Mouse (Mus musculus) hindbrain, embryonic 12.5 days (tissue): ENCODE measurements around the gene Idh2. TPM values are rescaled to one million over a fixed set of nuclear protein-coding genes. Genes with fewer than 3 reads are reported as not detected.
"Not testable (repeated sequence)": the region's sequence is repeated elsewhere in the genome, so short reads cannot be mapped to it uniquely, and the experiment has no call there.

Source experiments
- ATAC-seq: fragments of 200-750 bp; cut with Nextera tagmentation; 2 replicates; pipeline ENCODE4 v1.8.0; 2017; ENCODE audit warnings: moderate TSS enrichment; ENCODE audit not compliant: low FRiP score
- H3K27ac ChIP-seq: fragments of 300-500 bp; sonication (generic); 2 replicates; pipeline ENCODE4 v1.5.1; 2016; ENCODE audit warnings: mild to moderate bottlenecking
- H3K27me3 ChIP-seq: fragments of 300-500 bp; sonication (generic); 2 replicates; pipeline ENCODE4 v1.6.1; 2016; ENCODE audit warnings: mild to moderate bottlenecking
- H3K36me3 ChIP-seq: fragments of 300-500 bp; sonication (generic); 2 replicates; pipeline ENCODE4 v1.6.1; 2016; ENCODE audit warnings: mild to moderate bottlenecking
- H3K4me1 ChIP-seq: fragments of 300-500 bp; sonication (generic); 2 replicates; pipeline ENCODE4 v1.6.1; 2016
- H3K4me2 ChIP-seq: fragments of 300-500 bp; sonication (generic); replicated peaks from 2 replicates; pipeline ENCODE4 v1.6.1; 2016; ENCODE audit warnings: mild to moderate bottlenecking
- H3K4me3 ChIP-seq: fragments of 300-500 bp; sonication (generic); 2 replicates; pipeline ENCODE4 v1.5.1; 2016; ENCODE audit warnings: mild to moderate bottlenecking
- H3K9ac ChIP-seq: fragments of 300-500 bp; sonication (generic); 2 replicates; pipeline ENCODE4 v1.6.1; 2016; ENCODE audit warnings: mild to moderate bottlenecking, moderate library complexity
- H3K9me3 ChIP-seq: fragments of 300-500 bp; sonication (generic); replicated peaks from 2 replicates; pipeline ENCODE4 v1.6.1; 2016; ENCODE audit warnings: mild to moderate bottlenecking
- WGBS: fragments of 180-500 bp; shearing (Covaris S2); methylation state at CpG from one replicate; pipeline ENCODE4 v1.1.7; 2016; 5-methylcytosine and 5-hydroxymethylcytosine counted together
- polyA plus RNA-seq: library from polyadenylated mRNA; unstranded; fragments of >200 nt; fragmentation: Nextera tagmentation; extraction: Ambion mirVana; gene quantifications from 2 replicates; pipeline ENCODE4 v1.2.1, GENCODE M21; 2016

Gene Idh2
- polyA plus RNA-seq, 1 experiment from 2014 or later = 326 TPM

- Histone ChIP-seq H3K9ac (no peak overlapping the region), H3K9me3 (0 out of 2 replicates have a peak, but pooled peaks cover 15% of the 10 kb centered on the region), H3K4me2 (no peak overlapping the region; the same call in 1 of the 2 replicates), H3K4me3 (no peak overlapping the region), H3K4me1 (peaks cover 13% of the 10 kb centered on the region), H3K27me3 (no peaks in the 10 kb centered on the region; the same call in 1 of the 2 replicates), H3K36me3 (no peaks in the 10 kb centered on the region), H3K27ac (no peak overlapping the region)
- ATAC-seq = peak; percentile 78
- 18% methylated on average over 9 of the region's 9 CpGs for WGBS
Measured at GRCm38 (mm10) chr7:80140815-80141214, 25.6 kb upstream of the Idh2 start.

GRCm38 (mm10) chr7:80138375-80138774 lies 23.2 kb upstream of the Idh2 start:
- no peaks in the 10 kb centered on the region; the same call in 1 of the 2 replicates for H3K27me3 ChIP-seq
- 73% methylated on average over 1 of the region's 1 CpGs for WGBS
- H3K4me2 ChIP-seq = no peak overlapping the region
- ATAC-seq = no peak
- H3K9me3 ChIP-seq = 0 out of 2 replicates have a peak, but pooled peaks cover 15% of the 10 kb centered on the region
- no peaks in the 10 kb centered on the region for H3K36me3 ChIP-seq
- H3K4me3 ChIP-seq = no peak overlapping the region
- no peak overlapping the region for H3K27ac ChIP-seq
- H3K4me1 ChIP-seq = peaks cover 8% of the 10 kb centered on the region
- H3K9ac ChIP-seq = no peak overlapping the region

GRCm38 (mm10) chr7:80135173-80135532 lies 20.0 kb upstream of the Idh2 start:
- 100% methylated on average over 1 of the region's 1 CpGs for WGBS
- Histone ChIP-seq H3K27me3 (no peaks in the 10 kb centered on the region; the same call in 1 of the 2 replicates), H3K36me3 (no peaks in the 10 kb centered on the region), H3K9ac (no peak overlapping the region), H3K9me3 (0 out of 2 replicates have a peak, but pooled peaks cover 15% of the 10 kb centered on the region), H3K4me3 (no peak overlapping the region), H3K4me2 (no peak overlapping the region), H3K27ac (no peak overlapping the region), H3K4me1 (no peaks in the 10 kb centered on the region)
- no peak for ATAC-seq

- no peaks in the 10 kb centered on the region; the same call in 1 of the 2 replicates for H3K27me3 ChIP-seq
- H3K4me1 ChIP-seq = no peaks in the 10 kb centered on the region
- 48% methylated on average over 8 of the region's 8 CpGs for WGBS
- H3K4me3 ChIP-seq = no peak overlapping the region
- ATAC-seq = no peak
- H3K9ac ChIP-seq = no peak overlapping the region
- H3K9me3 ChIP-seq = 0 out of 2 replicates have a peak, but pooled peaks cover 15% of the 10 kb centered on the region
- H3K27ac ChIP-seq = no peak overlapping the region
- no peak overlapping the region for H3K4me2 ChIP-seq
- H3K36me3 ChIP-seq = no peaks in the 10 kb centered on the region
Measured at GRCm38 (mm10) chr7:80134454-80135172, 19.4 kb upstream of the Idh2 start.

GRCm38 (mm10) chr7:80132541-80132940 lies 17.3 kb upstream of the Idh2 start:
- no peak overlapping the region for H3K27ac ChIP-seq
- WGBS = 53% methylated on average over 9 of the region's 9 CpGs
- H3K36me3 ChIP-seq = no peaks in the 10 kb centered on the region
- no peak for ATAC-seq
- no peak overlapping the region for H3K4me2 ChIP-seq
- H3K27me3 ChIP-seq = no peaks in the 10 kb centered on the region; the same call in 1 of the 2 replicates
- H3K4me3 ChIP-seq = no peak overlapping the region
- no peaks in the 10 kb centered on the region for H3K4me1 ChIP-seq
- 0 out of 2 replicates have a peak, but pooled peaks cover 13% of the 10 kb centered on the region for H3K9me3 ChIP-seq
- no peak overlapping the region for H3K9ac ChIP-seq

- ATAC-seq, H3K9me3 ChIP-seq, H3K36me3 ChIP-seq, H3K4me1 ChIP-seq, H3K27ac ChIP-seq, H3K4me3 ChIP-seq, H3K27me3 ChIP-seq, H3K9ac ChIP-seq, H3K4me2 ChIP-seq: not testable (repeated sequence)
- WGBS = 74% methylated on average over 7 of the region's 7 CpGs
Measured at GRCm38 (mm10) chr7:80131315-80131714, 16.1 kb upstream of the Idh2 start.

- Histone ChIP-seq H3K9me3 (no peaks in the 10 kb centered on the region), H3K4me2 (no peak overlapping the region), H3K9ac (no peak overlapping the region), H3K27ac (no peak overlapping the region), H3K4me3 (no peak overlapping the region), H3K4me1 (no peaks in the 10 kb centered on the region), H3K27me3 (no peaks in the 10 kb centered on the region), H3K36me3 (no peaks in the 10 kb centered on the region)
- 37% methylated on average over 12 of the region's 12 CpGs for WGBS
- ATAC-seq = no peak
Measured at GRCm38 (mm10) chr7:80130344-80131055, 15.3 kb upstream of the Idh2 start.

GRCm38 (mm10) chr7:80129278-80129677 lies 14.1 kb upstream of the Idh2 start:
- Histone ChIP-seq H3K27ac (no peak overlapping the region), H3K9me3 (no peaks in the 10 kb centered on the region), H3K4me3 (no peak overlapping the region), H3K27me3 (no peaks in the 10 kb centered on the region), H3K36me3 (no peaks in the 10 kb centered on the region), H3K4me1 (no peaks in the 10 kb centered on the region), H3K9ac (no peak overlapping the region), H3K4me2 (no peak overlapping the region)
- 76% methylated on average over 4 of the region's 4 CpGs for WGBS
- no peak for ATAC-seq

GRCm38 (mm10) chr7:80123672-80124071 lies 8.5 kb upstream of the Idh2 start:
- Histone ChIP-seq H3K27me3 (no peaks in the 10 kb centered on the region), H3K9ac (no peak overlapping the region), H3K27ac (no peak overlapping the region), H3K4me1 (no peaks in the 10 kb centered on the region), H3K9me3 (no peaks in the 10 kb centered on the region), H3K4me3 (no peak overlapping the region), H3K36me3 (no peaks in the 10 kb centered on the region), H3K4me2 (no peak overlapping the region)
- 83% methylated on average over 2 of the region's 2 CpGs for WGBS
- ATAC-seq = no peak

- H3K36me3 ChIP-seq = no peaks in the 10 kb centered on the region
- H3K4me2 ChIP-seq = no peak overlapping the region
- no peaks in the 10 kb centered on the region for H3K27me3 ChIP-seq
- H3K9me3 ChIP-seq = no peaks in the 10 kb centered on the region
- no peak overlapping the region for H3K4me3 ChIP-seq
- H3K4me1 ChIP-seq = no peaks in the 10 kb centered on the region
- H3K9ac ChIP-seq = no peak overlapping the region
- H3K27ac ChIP-seq = no peak overlapping the region
- no peak for ATAC-seq
- 69% methylated on average over 4 of the region's 4 CpGs for WGBS
Measured at GRCm38 (mm10) chr7:80123115-80123514, 7.9 kb upstream of the Idh2 start.

GRCm38 (mm10) chr7:80121083-80121482 lies 5.9 kb upstream of the Idh2 start:
- Histone ChIP-seq H3K36me3 (no peaks in the 10 kb centered on the region), H3K4me3 (no peak overlapping the region), H3K9me3 (no peaks in the 10 kb centered on the region), H3K27me3 (no peaks in the 10 kb centered on the region), H3K4me1 (peaks cover 4% of the 10 kb centered on the region; the same call in 1 of the 2 replicates), H3K27ac (no peak overlapping the region), H3K9ac (no peak overlapping the region), H3K4me2 (no peak overlapping the region)
- no peak for ATAC-seq
- 86% methylated on average over 5 of the region's 5 CpGs for WGBS

- no peak for ATAC-seq
- H3K27ac ChIP-seq = no peak overlapping the region
- no peak overlapping the region for H3K4me3 ChIP-seq
- no peaks in the 10 kb centered on the region for H3K27me3 ChIP-seq
- H3K9me3 ChIP-seq = no peaks in the 10 kb centered on the region
- H3K4me2 ChIP-seq = no peak overlapping the region
- no peaks in the 10 kb centered on the region for H3K36me3 ChIP-seq
- WGBS = 84% methylated on average over 4 of the region's 4 CpGs
- peaks cover 15% of the 10 kb centered on the region for H3K4me1 ChIP-seq
- no peak overlapping the region for H3K9ac ChIP-seq
Measured at GRCm38 (mm10) chr7:80119198-80119597, 4.0 kb upstream of the Idh2 start.
